Mouse (Mus musculus) liver, embryonic 16.5 days (tissue): ENCODE measurements around the gene Arntl. TPM values are rescaled to one million over a fixed set of nuclear protein-coding genes. Genes with fewer than 3 reads are reported as not detected.

ENCODE experiments used
- ATAC-seq: fragments of 200-750 bp; cut with Nextera tagmentation; 2 replicates; pipeline ENCODE4 v1.8.0; 2017; ENCODE audit warnings: low read depth, mild to moderate bottlenecking, moderate number of reproducible peaks, moderate library complexity
- H3K27ac ChIP-seq: fragments of 300-500 bp; sonication (generic); 2 replicates; pipeline ENCODE4 v1.5.1; 2014; ENCODE audit warnings: mild to moderate bottlenecking, low read length
- H3K27me3 ChIP-seq: fragments of 300-500 bp; sonication (generic); 2 replicates; pipeline ENCODE4 v1.6.1; 2014; ENCODE audit warnings: low read depth, low read length, mixed read lengths; ENCODE audit not compliant: control insufficient read depth, insufficient read depth
- H3K36me3 ChIP-seq: fragments of 300-500 bp; sonication (generic); 2 replicates; pipeline ENCODE4 v1.6.1; 2014; ENCODE audit warnings: mild to moderate bottlenecking; ENCODE audit not compliant: control insufficient read depth, insufficient read depth
- H3K4me1 ChIP-seq: fragments of 300-500 bp; sonication (generic); 2 replicates; pipeline ENCODE4 v1.6.1; 2014; ENCODE audit warnings: low read depth, low read length, mixed read lengths; ENCODE audit not compliant: control insufficient read depth
- H3K4me2 ChIP-seq: fragments of 300-500 bp; sonication (generic); 2 replicates; pipeline ENCODE4 v1.6.1; 2014; ENCODE audit warnings: low read depth, low read length, mixed read lengths
- H3K4me3 ChIP-seq: fragments of 300-500 bp; sonication (generic); 2 replicates; pipeline ENCODE4 v1.5.1; 2014; ENCODE audit warnings: low read depth, mild to moderate bottlenecking, low read length
- H3K9ac ChIP-seq: fragments of 300-500 bp; sonication (generic); 2 replicates; pipeline ENCODE4 v1.6.1; 2014; ENCODE audit warnings: low read depth, low read length
- H3K9me3 ChIP-seq: fragments of 300-500 bp; sonication (generic); replicated peaks from 2 replicates; pipeline ENCODE4 v1.6.1; 2016; ENCODE audit warnings: low read length; ENCODE audit not compliant: control insufficient read depth
- WGBS: fragments of 180-500 bp; shearing (Covaris S2); extraction: QIAGEN DNeasy Blood & Tissue Kit; methylation state at CpG from one replicate; pipeline ENCODE4 v1.1.7; 2014; ENCODE audit not compliant: insufficient replicate concordance; 5-methylcytosine and 5-hydroxymethylcytosine counted together
- polyA plus RNA-seq: library from polyadenylated mRNA; unstranded; fragments of >200 nt; fragmentation: Nextera tagmentation; extraction: Ambion mirVana; gene quantifications from 2 replicates; pipeline ENCODE4 v1.2.1, GENCODE M21; 2015

Arntl gene
- polyA plus RNA-seq, 1 experiment from 2014 or later = 9.7 TPM

DNA sequence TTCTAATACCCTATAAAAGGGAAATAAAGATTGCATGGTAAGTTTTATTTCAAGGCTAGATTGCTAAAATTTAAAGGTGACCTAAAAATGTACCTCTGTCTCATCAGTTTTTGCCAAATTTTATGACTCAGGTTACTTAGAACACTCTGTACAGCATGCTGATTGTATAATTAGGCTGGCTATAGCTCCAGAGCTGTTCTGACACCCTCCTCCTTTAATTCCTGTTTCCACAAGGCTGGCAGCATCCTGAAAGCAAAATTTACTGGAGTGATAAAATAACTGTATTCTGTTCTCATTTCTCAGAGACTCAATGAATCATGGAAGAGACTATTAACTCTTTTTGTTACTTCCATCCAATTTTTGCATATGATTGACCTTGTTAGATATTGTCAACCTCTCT, 126.8 kb downstream of the Arntl start:
- Histone ChIP-seq H3K4me2 (no peak overlapping the region), H3K27ac (no peak overlapping the region), H3K36me3 (no peaks in the 10 kb centered on the region), H3K9ac (no peak overlapping the region), H3K4me3 (no peak overlapping the region), H3K4me1 (no peaks in the 10 kb centered on the region), H3K9me3 (no peaks in the 10 kb centered on the region), H3K27me3 (no peaks in the 10 kb centered on the region)
- no peak for ATAC-seq

DNA sequence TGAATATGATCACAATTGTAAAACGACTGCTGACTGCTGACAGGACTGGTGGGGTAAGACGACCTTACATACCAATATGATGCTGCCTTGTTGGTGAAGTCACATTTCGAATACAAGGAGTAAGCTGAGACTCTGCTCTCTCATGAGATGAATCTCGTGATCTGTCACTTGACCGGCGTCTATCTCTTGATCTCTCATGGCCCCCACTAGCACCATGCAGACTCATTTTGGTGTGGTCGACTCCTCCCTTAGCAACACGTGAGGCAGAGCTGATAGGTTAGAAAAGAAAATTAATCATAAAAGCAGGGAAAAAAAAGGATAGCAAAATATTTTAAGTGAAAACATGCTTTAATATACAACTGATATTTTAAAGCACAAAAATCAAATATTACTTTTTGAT, 128.0 kb downstream of the Arntl start:
- Histone ChIP-seq H3K4me2 (no peak overlapping the region), H3K4me1 (no peaks in the 10 kb centered on the region), H3K9me3 (no peaks in the 10 kb centered on the region), H3K36me3 (no peaks in the 10 kb centered on the region), H3K4me3 (no peak overlapping the region), H3K9ac (no peak overlapping the region), H3K27ac (no peak overlapping the region), H3K27me3 (no peaks in the 10 kb centered on the region)
- 63% methylated on average over 8 of the region's 8 CpGs for WGBS
- ATAC-seq = no peak

- H3K4me3 ChIP-seq = no peak overlapping the region
Measured at GRCm38 (mm10) chr7:113347271-113347670, 140.0 kb downstream of the Arntl start.

GRCm38 (mm10) chr7:113347694-113348093, 140.4 kb downstream of the Arntl start:
- ATAC-seq = no peak
- H3K27me3 ChIP-seq = no peaks in the 10 kb centered on the region
- H3K36me3 ChIP-seq = no peaks in the 10 kb centered on the region
- H3K4me1 ChIP-seq = no peaks in the 10 kb centered on the region
- H3K27ac ChIP-seq = no peak overlapping the region
- no peak overlapping the region for H3K4me3 ChIP-seq
- no peak overlapping the region for H3K9ac ChIP-seq
- no peak overlapping the region for H3K4me2 ChIP-seq
- WGBS = 91% methylated on average over 2 of the region's 2 CpGs
- H3K9me3 ChIP-seq = no peaks in the 10 kb centered on the region

More at GRCm38 (mm10) chr7:113347271-113347670, 140.0 kb downstream of the Arntl start:
- H3K27ac ChIP-seq = no peak overlapping the region
- H3K9ac ChIP-seq = no peak overlapping the region
- no peak overlapping the region for H3K4me2 ChIP-seq
- H3K9me3 ChIP-seq = no peaks in the 10 kb centered on the region
- no peaks in the 10 kb centered on the region for H3K27me3 ChIP-seq
- no peaks in the 10 kb centered on the region for H3K4me1 ChIP-seq
- no peaks in the 10 kb centered on the region for H3K36me3 ChIP-seq
- ATAC-seq = no peak
- WGBS = 56% methylated on average over 4 of the region's 4 CpGs

- no peaks in the 10 kb centered on the region for H3K9me3 ChIP-seq
- no peak overlapping the region for H3K4me3 ChIP-seq
- no peaks in the 10 kb centered on the region for H3K4me1 ChIP-seq
- 31% methylated on average over 1 of the region's 1 CpGs for WGBS
- H3K4me2 ChIP-seq = no peak overlapping the region
- no peak overlapping the region for H3K9ac ChIP-seq
- peak; percentile 62 for ATAC-seq
- H3K27ac ChIP-seq = no peak overlapping the region
- H3K36me3 ChIP-seq = no peaks in the 10 kb centered on the region
- no peaks in the 10 kb centered on the region for H3K27me3 ChIP-seq
Measured at GRCm38 (mm10) chr7:113349089-113349488, 141.8 kb downstream of the Arntl start.

Other genes starting within 250 kb of the Arntl start
- 6.0 and 6.9 TPM in 2 replicates for gene Btbd10, start 161.9 kb downstream of the Arntl start, polyA plus RNA-seq
- gene Pth, start 181.1 kb downstream of the Arntl start, polyA plus RNA-seq = not detected in 2 replicates